Mouse (Mus musculus): ENCODE data around the gene Cmtm4. TPM values are rescaled to one million over a fixed set of nuclear protein-coding genes. Genes with fewer than 3 reads are reported as not detected.

The Cmtm4 gene
- polyA plus RNA-seq, 1 experiment from 2014 or later = 3.0 TPM

- ATAC-seq (ENCODE audit: insufficient number of reproducible peaks, insufficient read depth, low FRiP score, low TSS enrichment) = 0 out of 2 replicates have a peak, but pooled peaks have one; percentile 53
- H3K4me2 ChIP-seq (replicated peaks) = no peak overlapping the region
- WGBS = 16% methylated on average over 4 of the region's 4 CpGs
- H3K27ac ChIP-seq = no peak overlapping the region
- H3K9me3 ChIP-seq = no peaks in the 10 kb centered on the region
- peaks cover 34% of the 10 kb centered on the region for H3K4me1 ChIP-seq
- no peak overlapping the region for H3K4me3 ChIP-seq
- no peak overlapping the region for H3K9ac ChIP-seq
- H3K27me3 ChIP-seq = no peaks in the 10 kb centered on the region
- no peaks in the 10 kb centered on the region for H3K36me3 ChIP-seq
Observed at GRCm38 (mm10) chr8:104386693-104387092, 8.9 kb downstream of the Cmtm4 start.

DNA sequence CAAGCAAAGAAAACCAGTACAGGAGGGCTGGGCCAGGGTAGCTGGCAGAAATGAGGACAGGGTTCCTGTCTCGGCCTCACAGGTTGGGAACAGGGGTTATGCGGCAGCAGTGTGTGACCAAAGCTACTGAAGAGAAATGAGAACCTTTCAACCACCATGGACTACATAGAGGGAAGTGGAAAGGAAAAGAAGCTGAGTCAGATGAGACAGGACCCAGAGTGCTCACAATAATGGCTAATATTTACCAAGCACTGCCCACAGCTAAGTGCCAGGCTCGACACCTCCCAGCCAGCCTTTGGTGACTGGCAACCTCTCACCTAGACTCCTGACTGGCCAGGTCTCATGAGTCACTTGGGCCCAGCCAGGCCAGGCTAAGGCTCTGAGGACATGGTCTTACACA is 11.6 kb downstream of the Cmtm4 start:
- Histone ChIP-seq H3K9me3 (no peaks in the 10 kb centered on the region), H3K4me2 (replicated peaks) (no peak overlapping the region), H3K27me3 (no peaks in the 10 kb centered on the region), H3K36me3 (no peaks in the 10 kb centered on the region), H3K4me1 (peaks cover 34% of the 10 kb centered on the region), H3K4me3 (no peak overlapping the region), H3K27ac (no peak overlapping the region), H3K9ac (no peak overlapping the region)
- 79% methylated on average over 3 of the region's 3 CpGs for WGBS
- no peak for ATAC-seq (ENCODE audit: insufficient number of reproducible peaks, insufficient read depth, low FRiP score, low TSS enrichment)

DNA sequence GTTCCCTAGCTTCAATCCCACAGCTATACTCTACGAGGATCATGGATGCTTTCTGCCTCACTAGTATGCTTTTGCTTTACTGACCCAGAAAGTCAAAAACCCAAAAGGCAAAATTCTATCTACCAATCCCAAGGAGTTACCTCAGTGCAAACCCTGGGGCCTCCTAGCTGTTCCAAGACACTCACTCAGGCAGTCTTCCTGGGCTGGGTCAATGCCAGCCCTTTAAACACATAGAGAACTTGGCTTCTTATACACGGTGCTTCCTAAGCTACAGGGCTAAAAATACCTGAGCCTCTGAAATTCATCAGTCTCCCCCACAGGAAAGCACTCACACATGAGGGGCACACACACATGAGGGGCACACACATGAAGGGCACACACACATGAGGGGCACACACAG is 12.3 kb downstream of the Cmtm4 start:
- no peaks in the 10 kb centered on the region for H3K36me3 ChIP-seq
- no peak overlapping the region for H3K9ac ChIP-seq
- H3K4me2 ChIP-seq (replicated peaks) = no peak overlapping the region
- H3K27ac ChIP-seq = no peak overlapping the region
- H3K4me1 ChIP-seq = peaks cover 34% of the 10 kb centered on the region
- no peaks in the 10 kb centered on the region for H3K9me3 ChIP-seq
- 77% methylated on average over 2 of the region's 2 CpGs for WGBS
- no peak for ATAC-seq (ENCODE audit: insufficient number of reproducible peaks, insufficient read depth, low FRiP score, low TSS enrichment)
- H3K27me3 ChIP-seq = no peaks in the 10 kb centered on the region
- H3K4me3 ChIP-seq = no peak overlapping the region

DNA sequence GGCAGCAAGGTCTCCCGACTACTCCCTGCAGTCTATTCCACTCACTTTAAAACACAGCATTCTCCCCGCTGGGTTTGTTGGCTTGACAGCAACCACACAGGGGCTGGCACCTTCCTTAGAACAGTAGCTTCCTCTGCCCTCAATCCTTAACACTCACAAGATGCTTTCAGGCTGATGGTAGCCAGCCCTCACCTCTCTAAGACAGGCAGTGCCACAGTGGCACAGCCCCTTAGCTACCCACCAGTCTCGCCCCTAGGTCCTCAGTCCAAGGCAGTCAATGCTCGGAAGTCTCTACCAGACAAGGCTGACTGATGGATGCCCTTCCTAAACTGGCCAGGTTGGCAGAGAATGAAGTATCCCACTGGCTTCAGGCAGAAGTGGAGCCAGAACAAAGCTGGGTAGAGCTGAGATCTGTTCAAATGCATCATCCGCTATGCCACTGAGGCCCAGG is 14.6 kb downstream of the Cmtm4 start:
- Histone ChIP-seq H3K27me3 (no peaks in the 10 kb centered on the region), H3K9ac (no peak overlapping the region), H3K9me3 (no peaks in the 10 kb centered on the region), H3K36me3 (no peaks in the 10 kb centered on the region), H3K4me3 (no peak overlapping the region), H3K27ac (no peak overlapping the region), H3K4me1 (peaks cover 15% of the 10 kb centered on the region), H3K4me2 (replicated peaks) (no peak overlapping the region)
- 82% methylated on average over 5 of the region's 5 CpGs for WGBS
- no peak for ATAC-seq (ENCODE audit: insufficient number of reproducible peaks, insufficient read depth, low FRiP score, low TSS enrichment)

- no peaks in the 10 kb centered on the region for H3K36me3 ChIP-seq
- H3K9me3 ChIP-seq = no peaks in the 10 kb centered on the region
- no peaks in the 10 kb centered on the region for H3K27me3 ChIP-seq
- H3K27ac ChIP-seq = no peak overlapping the region
- peaks cover 18% of the 10 kb centered on the region; the same call in 1 of the 2 replicates for H3K4me1 ChIP-seq
- no peak for ATAC-seq (ENCODE audit: insufficient number of reproducible peaks, insufficient read depth, low FRiP score, low TSS enrichment)
- WGBS = 82% methylated on average over 7 of the region's 7 CpGs
- no peak overlapping the region for H3K4me2 ChIP-seq (replicated peaks)
- no peak overlapping the region for H3K4me3 ChIP-seq
- no peak overlapping the region for H3K9ac ChIP-seq
Observed at GRCm38 (mm10) chr8:104380269-104380668, 15.3 kb downstream of the Cmtm4 start.

DNA sequence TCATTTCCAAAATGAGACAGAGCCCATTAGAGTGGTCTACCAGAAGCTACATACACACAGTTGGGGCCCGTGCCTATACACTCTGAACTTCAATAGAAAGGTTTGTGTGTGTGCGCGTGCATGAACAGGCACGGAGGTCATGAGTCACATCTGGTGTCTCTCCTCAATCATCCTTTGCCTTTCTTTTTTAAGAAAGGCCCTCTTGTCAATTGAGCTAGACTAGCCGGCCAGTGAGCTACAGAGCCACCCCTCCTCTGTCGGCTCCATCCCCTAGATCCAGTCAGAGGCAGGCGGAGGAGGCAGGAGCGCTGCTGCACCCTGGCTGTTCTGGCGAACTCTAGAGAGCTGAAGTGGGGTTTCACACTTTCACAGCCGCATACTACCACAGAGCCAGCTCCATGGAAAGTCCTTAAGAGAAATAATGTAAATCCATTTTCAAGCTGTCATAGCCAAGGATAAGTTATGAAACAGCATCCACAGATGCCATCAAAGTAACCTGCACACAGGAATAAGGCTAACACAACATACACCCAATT is 16.2 kb downstream of the Cmtm4 start:
- no peak overlapping the region for H3K9ac ChIP-seq
- no peaks in the 10 kb centered on the region for H3K27me3 ChIP-seq
- H3K4me2 ChIP-seq (replicated peaks) = no peak overlapping the region
- no peaks in the 10 kb centered on the region for H3K9me3 ChIP-seq
- no peaks in the 10 kb centered on the region for H3K36me3 ChIP-seq
- WGBS = 32% methylated on average over 10 of the region's 10 CpGs
- peaks cover 22% of the 10 kb centered on the region for H3K4me1 ChIP-seq
- no peak overlapping the region for H3K4me3 ChIP-seq
- H3K27ac ChIP-seq = no peak overlapping the region
- ATAC-seq (ENCODE audit: insufficient number of reproducible peaks, insufficient read depth, low FRiP score, low TSS enrichment) = no peak

DNA sequence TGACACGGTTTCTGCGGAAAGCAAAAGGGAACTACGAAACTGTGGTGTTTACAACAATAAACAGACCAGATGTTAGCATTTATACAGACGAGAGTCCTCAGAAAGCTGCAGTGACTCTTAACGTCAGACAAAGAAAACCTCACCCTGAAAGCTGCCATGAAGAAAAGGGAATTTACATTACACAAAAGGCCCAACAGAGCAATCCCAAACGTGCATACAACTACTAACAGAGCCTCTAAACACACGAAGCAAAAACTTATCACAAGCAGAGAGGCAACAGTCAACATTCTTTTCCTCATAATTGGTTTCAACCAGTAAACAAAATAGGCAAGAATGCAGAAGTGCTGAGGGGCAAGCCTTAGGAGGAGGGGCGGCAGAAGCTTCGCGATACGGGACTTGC is 18.9 kb downstream of the Cmtm4 start:
- Histone ChIP-seq H3K4me2 (replicated peaks) (no peak overlapping the region), H3K36me3 (no peaks in the 10 kb centered on the region), H3K9me3 (no peaks in the 10 kb centered on the region), H3K4me3 (no peak overlapping the region), H3K4me1 (peaks cover 13% of the 10 kb centered on the region), H3K27me3 (no peaks in the 10 kb centered on the region), H3K9ac (no peak overlapping the region), H3K27ac (no peak overlapping the region; the same call in 1 of the 2 replicates)
- no peak for ATAC-seq (ENCODE audit: insufficient number of reproducible peaks, insufficient read depth, low FRiP score, low TSS enrichment)
- WGBS = 54% methylated on average over 11 of the region's 11 CpGs

DNA sequence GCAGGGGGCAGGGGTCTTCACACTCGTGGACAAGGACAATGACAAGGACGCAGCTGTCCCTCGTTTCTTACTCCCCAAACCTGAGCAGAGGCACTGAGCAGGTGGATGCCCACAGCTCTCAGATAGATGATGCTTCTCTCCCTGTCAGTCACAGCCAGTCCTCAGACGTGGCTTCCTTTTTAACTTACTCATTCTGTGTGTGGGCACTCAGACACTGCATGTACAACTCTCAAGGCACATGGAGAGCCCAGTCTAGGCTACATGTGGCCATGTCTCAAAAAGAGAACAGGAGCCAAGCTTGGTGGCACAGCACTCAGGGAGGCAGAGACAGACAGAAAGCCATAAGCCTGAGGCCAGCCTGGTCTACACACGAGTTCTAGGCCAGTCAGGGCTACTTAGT is 19.6 kb downstream of the Cmtm4 start:
- Histone ChIP-seq H3K36me3 (no peaks in the 10 kb centered on the region), H3K4me3 (no peak overlapping the region), H3K4me2 (replicated peaks) (no peak overlapping the region), H3K9me3 (no peaks in the 10 kb centered on the region), H3K9ac (no peak overlapping the region), H3K4me1 (peaks cover 13% of the 10 kb centered on the region), H3K27ac (no peak overlapping the region), H3K27me3 (no peaks in the 10 kb centered on the region)
- WGBS = 72% methylated on average over 5 of the region's 5 CpGs
- ATAC-seq (ENCODE audit: insufficient number of reproducible peaks, insufficient read depth, low FRiP score, low TSS enrichment) = no peak

GRCm38 (mm10) chr8:104374864-104375846 is 20.5 kb downstream of the Cmtm4 start:
- peaks cover 13% of the 10 kb centered on the region for H3K4me1 ChIP-seq
- no peak for ATAC-seq (ENCODE audit: insufficient number of reproducible peaks, insufficient read depth, low FRiP score, low TSS enrichment)
- H3K27ac ChIP-seq = no peak overlapping the region
- 57% methylated on average over 14 of the region's 14 CpGs for WGBS
- H3K9me3 ChIP-seq = no peaks in the 10 kb centered on the region
- H3K27me3 ChIP-seq = no peaks in the 10 kb centered on the region
- no peak overlapping the region for H3K9ac ChIP-seq
- no peaks in the 10 kb centered on the region for H3K36me3 ChIP-seq
- no peak overlapping the region for H3K4me3 ChIP-seq
- H3K4me2 ChIP-seq (replicated peaks) = no peak overlapping the region

DNA sequence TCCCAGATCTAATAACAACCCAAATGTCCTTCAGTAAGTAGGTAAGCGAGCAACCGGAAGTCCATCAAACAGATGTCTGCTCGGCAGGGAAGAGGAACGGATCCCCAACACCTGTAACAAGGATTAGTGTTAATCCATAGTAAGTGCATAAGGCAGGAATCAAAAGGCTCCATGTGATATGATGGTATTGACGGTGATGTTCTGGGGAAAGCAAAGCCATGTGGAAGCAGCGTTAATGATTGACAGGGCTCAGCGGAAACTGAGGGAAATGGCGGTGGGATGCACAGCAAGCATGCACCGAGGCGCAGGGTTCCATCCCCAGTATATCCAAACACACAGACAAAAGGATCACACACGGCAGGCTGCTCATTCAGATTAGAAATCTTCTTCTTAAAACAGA is 21.3 kb downstream of the Cmtm4 start:
- Histone ChIP-seq H3K4me1 (peaks cover 16% of the 10 kb centered on the region), H3K27ac (no peak overlapping the region), H3K9ac (no peak overlapping the region), H3K36me3 (no peaks in the 10 kb centered on the region), H3K27me3 (no peaks in the 10 kb centered on the region), H3K4me3 (no peak overlapping the region), H3K4me2 (replicated peaks) (no peak overlapping the region), H3K9me3 (no peaks in the 10 kb centered on the region)
- 71% methylated on average over 11 of the region's 11 CpGs for WGBS
- ATAC-seq (ENCODE audit: insufficient number of reproducible peaks, insufficient read depth, low FRiP score, low TSS enrichment) = no peak

DNA sequence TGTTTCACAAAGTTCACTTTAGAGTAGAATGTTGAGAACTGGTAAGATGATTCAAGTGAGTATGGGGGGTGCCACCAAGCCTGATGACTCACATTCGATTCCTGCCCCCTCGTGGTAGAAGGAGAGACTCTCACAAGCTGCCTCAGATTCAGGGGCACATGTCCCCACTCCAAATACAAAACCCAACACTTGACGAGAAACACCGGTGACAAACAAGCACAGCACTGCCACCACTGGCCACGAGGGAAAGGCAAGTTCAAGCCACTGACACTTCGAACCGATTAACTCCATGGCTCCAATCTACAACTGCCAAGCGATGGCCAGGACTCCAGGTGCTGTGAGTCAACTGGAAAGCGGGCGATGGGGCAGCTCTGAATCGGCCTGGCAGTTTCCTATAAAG is 21.8 kb downstream of the Cmtm4 start:
- no peaks in the 10 kb centered on the region for H3K36me3 ChIP-seq
- peaks cover 16% of the 10 kb centered on the region for H3K4me1 ChIP-seq
- no peak for ATAC-seq (ENCODE audit: insufficient number of reproducible peaks, insufficient read depth, low FRiP score, low TSS enrichment)
- no peaks in the 10 kb centered on the region for H3K9me3 ChIP-seq
- 81% methylated on average over 11 of the region's 11 CpGs for WGBS
- no peak overlapping the region for H3K27ac ChIP-seq
- H3K4me3 ChIP-seq = no peak overlapping the region
- no peak overlapping the region for H3K9ac ChIP-seq
- no peaks in the 10 kb centered on the region for H3K27me3 ChIP-seq
- H3K4me2 ChIP-seq (replicated peaks) = no peak overlapping the region

GRCm38 (mm10) chr8:104371121-104371520 is 24.5 kb downstream of the Cmtm4 start:
- no peak overlapping the region for H3K4me2 ChIP-seq (replicated peaks)
- no peaks in the 10 kb centered on the region for H3K9me3 ChIP-seq
- 86% methylated on average over 6 of the region's 6 CpGs for WGBS
- no peaks in the 10 kb centered on the region for H3K36me3 ChIP-seq
- no peak overlapping the region for H3K27ac ChIP-seq
- H3K9ac ChIP-seq = no peak overlapping the region
- no peak overlapping the region for H3K4me3 ChIP-seq
- no peak for ATAC-seq (ENCODE audit: insufficient number of reproducible peaks, insufficient read depth, low FRiP score, low TSS enrichment)
- H3K27me3 ChIP-seq = no peaks in the 10 kb centered on the region
- H3K4me1 ChIP-seq = peaks cover 16% of the 10 kb centered on the region

Data from embryonic facial prominence, embryonic 12.5 days (tissue).